Mouse (Mus musculus) T-helper 17 cell (primary cell): ENCODE measurements at regions not wholly inside any gene's neighbourhood (a gene's known extent, or its start where the extent isn't known, plus 50 kb on each side); places are given as distances from the start of the nearest gene placed in this dataset.

Experiments used
- in situ Hi-C, 2 experiments: fragments of 300-600 bp; cut with MboI, MseI; formaldehyde crosslinking; loops; 1 replicate in 1 of 2; 2 replicates in 1 of 2; pipeline ENCODE4 v1.15.1; 2025; ENCODE audit warnings: high pct_unique_total_duplicates in 2 of 2

DNA sequence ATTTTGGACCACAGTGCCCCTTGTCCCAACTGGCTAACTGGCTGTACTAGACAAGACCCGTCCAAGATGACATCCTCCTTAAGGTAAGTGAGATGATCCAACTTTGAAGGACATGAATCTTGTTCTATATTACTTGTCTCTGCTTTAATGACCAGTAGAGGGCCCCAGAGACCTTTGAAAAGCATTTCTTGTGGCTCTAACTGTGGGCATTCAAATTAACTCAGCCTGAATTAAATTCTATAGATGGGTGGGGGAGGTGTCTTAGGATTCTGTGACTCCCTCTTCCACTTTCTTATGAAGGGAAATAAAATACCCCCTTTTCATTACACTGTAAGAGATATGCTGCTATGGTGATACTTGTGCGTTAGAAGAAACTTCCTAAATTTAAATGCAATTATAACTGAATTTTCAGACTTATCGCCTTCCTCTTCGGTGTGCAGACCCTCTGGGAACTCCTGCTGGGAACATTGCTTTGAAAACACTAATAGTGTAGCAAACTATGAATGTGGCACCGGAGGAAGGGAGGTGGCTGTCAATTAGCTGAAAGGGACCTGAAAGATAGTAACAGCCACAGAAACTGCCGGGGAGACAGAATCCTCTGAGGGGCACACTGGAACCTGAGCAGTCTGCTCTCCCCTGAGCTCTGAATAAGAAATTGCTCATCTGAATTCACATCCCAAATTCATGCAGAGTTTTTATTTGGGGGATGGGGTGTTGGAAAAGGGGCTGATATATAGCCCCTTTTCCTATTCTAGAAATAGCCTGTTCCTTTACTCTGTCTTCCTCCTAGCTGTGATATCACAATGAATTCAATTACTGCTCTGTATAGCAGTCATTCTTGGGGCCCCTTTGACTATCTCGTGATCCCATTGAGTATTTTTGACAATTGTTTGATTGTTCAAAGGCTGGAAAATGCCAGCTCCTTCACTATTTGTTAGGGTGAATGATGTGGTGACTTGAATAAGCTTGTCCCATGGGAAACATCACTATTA, 179.9 kb upstream of the A1bg start:
- in situ Hi-C loops: loop anchor here in 1 of 2 experiments (10.0 to 25.0 kb wide), 2 partner anchors 1390 to 1402 kb away; no protein-coding TSS in a partner anchor

DNA sequence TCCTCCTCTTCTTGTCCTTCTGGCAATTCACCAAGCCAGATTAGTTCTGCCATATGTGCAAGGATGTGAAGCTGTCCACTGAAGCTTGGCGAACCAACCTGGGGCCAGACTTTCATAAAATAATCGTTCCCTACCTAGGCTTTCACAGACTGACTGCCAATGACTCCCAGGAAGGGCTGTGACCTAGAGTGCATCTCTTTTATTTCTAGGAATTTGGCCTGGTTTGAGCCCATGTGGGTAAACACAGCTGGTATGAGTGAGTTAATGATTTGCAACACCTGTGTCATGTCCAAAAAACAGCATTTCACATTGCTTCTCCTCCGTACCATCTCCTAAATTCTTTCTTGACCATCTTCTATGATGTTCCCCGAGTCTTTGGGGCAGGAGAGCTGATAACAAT, 178.0 kb upstream of the A1bg start:
- in situ Hi-C loops: loop anchor here in 1 of 2 experiments (10.0 to 25.0 kb wide), 2 partner anchors 1389 to 1404 kb away; no protein-coding TSS in a partner anchor

DNA sequence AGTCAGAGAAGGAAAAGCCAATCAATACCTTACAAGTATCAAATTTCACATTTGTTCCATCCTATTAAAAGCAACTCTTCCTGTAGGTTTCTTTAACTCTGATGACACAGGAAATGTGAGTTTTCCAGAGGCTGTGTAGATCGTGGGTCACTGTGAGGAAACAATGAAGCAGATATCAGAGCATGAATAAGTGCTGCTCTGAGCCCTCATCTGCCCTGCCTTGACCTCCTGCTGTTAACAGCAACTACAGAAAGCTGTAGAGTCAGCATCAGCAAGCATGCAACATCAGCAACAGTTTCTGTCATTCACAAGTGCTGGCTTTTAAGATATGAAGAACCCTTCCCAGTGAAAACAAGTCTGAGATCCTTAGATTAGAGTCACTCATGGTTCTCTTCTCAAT, 176.2 kb upstream of the A1bg start:
- in situ Hi-C loops: loop anchor here in 1 of 2 experiments (10.0 kb wide), 1 partner anchor 884 kb away; no protein-coding TSS in a partner anchor

DNA sequence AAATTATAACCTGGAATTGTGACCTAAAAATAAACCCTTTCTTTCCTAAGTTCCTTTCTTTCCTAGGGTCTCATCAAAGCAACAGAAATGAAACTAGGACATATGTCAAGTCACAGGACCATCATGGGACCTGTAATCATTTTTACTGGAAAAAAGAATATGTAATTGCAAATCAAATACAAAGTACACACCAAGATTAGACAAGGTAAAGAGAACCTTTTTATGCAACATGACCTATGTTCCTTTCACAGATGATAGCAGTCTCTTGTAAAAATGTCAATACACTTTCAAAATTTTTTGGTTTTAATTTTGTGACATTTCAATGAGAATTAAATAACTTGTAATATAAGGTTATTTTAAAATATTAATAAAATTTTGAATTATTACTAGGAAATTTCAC, 175.7 kb upstream of the A1bg start:
- in situ Hi-C loops: loop anchor here in 1 of 2 experiments (10.0 kb wide), 1 partner anchor 884 kb away; no protein-coding TSS in a partner anchor

DNA sequence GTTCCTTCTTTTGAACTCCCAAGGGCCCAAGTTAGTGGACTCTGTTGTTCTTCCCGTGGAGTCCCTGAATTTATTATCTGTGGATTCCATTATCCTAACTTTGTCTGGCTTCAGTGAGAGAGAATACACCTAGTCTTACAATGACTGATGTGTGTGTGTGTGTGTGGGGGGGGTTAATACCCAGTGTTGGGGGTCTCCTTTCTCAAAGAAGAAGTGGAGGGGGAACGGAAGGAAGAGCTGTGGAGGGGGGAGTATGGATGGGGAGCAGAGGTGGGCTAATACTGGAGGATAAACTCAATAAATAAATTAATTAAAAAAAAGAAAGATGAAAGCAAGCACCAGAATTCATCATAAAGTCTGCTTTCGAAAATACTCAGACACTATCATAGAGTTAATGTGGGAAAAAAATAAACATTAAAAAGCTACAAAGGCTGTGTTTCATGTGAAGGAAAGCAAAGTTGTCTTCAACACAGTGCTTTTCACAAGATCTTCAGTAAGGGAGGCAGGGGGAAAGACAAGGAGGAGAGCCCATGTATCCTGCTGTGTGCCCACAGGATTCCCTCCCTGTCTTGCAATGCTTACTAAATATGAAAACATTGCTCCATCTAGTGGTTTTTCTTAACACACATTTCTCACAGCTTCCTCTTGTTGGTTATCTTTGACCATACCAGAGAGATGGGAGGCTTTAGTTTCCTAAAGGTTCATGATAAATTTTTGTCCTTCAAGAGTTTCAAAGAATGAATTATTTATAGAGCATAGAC, 173.4 kb upstream of the A1bg start:
- in situ Hi-C loops: loop anchor here in 1 of 2 experiments (10.0 kb wide), 1 partner anchor 881 kb away; no protein-coding TSS in a partner anchor

DNA sequence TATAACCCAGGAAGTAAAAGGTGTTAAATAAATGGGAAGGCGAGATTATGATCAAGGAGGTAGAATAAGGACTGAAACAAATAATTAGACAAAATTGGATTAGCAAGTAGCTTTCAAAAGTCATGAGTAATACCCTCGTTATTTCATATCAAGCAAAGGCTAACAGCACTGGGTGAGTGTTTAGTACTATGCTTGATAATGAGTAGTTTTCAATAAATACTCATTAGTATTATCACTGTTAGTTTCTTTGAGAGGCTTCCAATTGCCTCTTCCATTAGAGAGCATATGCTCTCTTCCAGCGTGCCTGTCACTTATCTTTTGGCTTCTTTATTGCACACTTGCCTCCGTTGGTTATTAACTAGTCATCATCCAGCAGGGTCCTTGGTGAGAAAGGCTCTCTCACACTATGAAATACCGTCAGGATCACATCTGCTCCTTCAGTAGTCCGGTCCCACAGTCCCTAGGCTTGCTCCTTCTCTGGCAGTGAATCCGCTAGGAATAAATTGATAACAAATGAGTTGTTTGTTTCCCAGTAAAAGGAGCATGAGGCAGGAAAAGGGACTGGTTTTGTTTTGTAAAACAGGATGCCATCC, 132.3 kb upstream of the A1bg start:
- in situ Hi-C loops: no loop called here

DNA sequence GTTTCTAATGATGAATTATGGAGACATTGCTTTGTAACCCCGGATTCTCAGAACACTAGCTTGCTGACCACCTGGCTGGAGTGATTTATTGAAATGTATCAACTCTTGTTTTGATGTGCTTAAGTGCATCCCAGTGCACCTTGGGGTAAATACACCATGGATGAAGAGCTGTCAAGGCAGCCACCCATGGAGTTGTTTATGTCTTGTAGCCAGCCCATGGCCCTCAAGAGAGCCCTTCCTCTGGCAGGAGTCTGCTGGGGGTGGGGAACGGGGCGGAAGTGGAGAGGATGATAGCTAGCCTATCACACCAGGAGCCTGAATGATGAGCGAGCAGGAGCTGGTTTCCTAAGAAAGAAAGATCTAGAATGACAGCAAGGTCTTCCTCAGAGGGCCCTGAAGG, 128.6 kb upstream of the A1bg start:
- in situ Hi-C loops: no loop called here

DNA sequence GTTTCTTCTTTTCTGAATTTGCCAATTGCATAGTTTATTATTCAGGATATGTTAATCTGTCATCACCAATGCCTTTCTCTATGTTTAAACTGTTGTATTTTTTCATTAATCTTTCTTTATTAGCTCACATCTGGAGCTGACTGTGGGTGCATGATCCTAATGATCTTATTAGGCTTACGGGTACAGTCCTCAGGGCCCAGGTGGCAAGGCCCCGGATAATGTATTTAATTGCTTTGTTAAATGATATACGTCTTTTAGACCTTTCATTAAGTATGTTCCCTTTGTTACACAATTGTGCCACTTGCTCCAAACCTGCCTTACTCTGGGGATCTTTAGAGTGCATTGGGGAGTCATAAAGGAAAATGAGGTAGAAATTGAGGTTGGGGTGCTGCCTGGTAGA, 86.7 kb upstream of the A1bg start:
- in situ Hi-C loops: no loop called here

DNA sequence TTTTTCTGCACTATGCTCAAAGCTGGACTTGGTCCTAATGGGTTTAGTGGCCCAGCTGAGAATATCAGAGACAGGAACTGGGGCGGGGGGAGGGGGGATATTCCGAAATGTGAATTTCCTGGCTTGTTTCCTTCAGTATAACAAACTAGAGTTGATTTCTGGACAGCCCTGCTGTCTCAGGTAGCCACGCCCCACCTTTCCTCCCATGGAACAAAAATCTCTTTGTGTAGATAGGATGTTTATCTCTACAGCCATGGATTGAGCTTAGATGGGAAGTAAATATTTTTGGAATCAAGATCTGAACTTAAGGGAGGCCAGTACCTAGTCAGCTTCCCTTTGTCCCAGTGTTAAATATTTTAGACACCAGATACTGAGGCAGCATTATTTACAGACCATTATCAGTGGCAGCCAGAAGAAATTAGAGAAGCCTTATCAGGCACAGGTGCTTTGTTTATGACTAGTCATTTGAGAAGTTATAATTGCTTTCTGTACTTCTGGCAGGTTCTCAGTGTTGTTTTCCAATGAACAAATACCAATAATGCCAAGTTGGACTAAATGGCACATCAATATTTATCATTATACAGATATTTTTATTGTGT, 84.7 kb upstream of the A1bg start:
- in situ Hi-C loops: no loop called here

DNA sequence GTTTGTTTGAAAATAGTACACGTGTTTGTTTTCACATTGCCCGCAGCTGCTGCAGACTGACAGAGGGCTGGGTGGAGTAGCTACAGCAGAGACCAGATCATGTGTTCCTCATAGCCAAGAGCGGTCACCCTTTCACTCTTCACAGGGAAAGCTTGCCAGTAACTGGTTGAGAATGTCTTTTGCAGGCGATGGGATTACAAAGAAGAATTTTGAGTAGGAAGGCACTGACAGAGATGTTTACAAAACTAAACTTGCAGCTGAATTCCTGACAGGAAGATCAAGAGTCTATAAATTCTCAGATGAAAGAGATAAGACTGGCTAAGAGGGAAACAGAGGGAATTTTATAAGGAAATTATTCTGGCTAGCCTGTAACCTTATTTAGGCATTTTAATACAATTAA, 83.8 kb upstream of the A1bg start:
- in situ Hi-C loops: no loop called here

DNA sequence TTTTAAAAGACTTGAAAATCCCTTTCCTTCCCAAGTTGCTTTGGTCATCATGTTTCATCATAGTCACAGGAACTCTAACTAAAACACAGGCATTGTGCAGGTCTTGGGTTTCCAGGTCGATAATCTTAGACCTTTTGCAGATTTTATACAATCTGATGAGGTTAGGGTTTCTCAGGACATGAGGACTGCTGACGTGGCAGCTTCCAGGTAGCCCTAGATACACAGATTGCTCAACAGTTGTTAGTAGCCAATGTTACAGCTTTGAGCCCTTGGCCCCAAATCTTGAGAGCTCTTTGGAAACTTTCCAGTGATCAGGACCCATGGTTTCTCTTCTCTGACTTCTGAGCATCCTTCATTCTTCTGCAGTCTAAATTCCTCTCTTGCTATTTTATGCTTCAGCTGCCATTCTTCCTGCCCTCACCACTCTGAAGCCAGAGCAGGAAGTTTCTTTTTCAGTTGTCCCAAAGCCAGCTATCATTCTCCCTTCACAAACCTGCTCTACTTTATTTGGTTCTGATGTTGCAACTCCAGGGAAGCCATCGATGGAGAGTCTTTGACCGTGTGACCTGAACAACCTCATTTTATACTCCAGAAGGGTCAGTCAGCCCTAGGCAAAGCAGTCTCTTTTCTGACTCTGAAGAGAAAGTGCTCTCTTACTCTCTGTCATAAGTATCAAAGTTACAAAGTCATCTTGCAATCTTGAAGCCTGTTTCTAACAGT, 71.3 kb upstream of the A1bg start:
- in situ Hi-C loops: no loop called here

DNA sequence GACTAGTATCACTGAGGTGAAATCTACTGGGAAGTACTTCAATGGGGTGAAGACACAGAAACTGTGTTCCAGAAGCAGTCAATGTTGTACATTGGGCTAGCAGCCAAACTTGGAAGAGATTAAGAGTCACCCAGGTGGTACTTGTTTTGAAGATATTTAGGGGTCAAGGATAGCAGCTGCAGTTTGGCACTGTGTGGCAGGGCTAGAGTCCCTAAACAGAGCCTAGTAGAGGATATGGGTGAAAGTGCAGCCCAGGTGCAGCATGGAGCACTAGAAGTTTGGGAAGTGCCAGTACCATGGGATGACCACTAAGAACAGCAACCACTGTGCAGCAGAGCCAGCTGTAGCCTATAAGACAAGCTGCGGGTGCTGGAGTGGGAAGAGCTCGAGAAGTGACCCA, 70.6 kb upstream of the A1bg start:
- in situ Hi-C loops: no loop called here

DNA sequence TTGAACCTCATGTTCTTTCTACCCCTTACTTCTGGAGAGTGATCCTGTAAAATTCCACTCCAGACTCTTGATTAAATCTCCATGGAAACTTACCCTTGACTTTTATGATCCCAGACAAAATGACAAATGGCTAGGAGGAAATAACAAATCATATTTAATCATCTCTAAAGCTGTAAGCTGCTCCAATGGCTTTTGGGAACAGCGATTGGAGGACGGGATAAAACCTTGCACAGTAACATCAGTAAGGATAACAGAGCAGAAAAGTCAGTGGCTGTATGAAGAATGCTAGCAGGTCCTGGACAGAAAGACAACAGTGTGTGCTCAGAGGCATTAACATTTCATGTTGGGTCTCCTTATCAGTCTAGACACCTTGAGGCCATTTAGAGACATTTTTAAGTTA, 59.8 kb upstream of the A1bg start:
- in situ Hi-C loops: no loop called here
